Mouse (Mus musculus) intestine, postnatal 0 days (tissue): ENCODE results near the gene Capzb. TPM values are rescaled to one million over a fixed set of nuclear protein-coding genes. Genes with fewer than 3 reads are reported as not detected.
A peak's percentile ranks its signal among the peaks of the same experiment; 100 is the strongest.

Experiments
- ATAC-seq: fragments of 200-750 bp; cut with Nextera tagmentation; 2 replicates; pipeline ENCODE4 v1.8.0; 2017; ENCODE audit warnings: mild to moderate bottlenecking, moderate TSS enrichment, moderate library complexity
- H3K27ac ChIP-seq: fragments of 300-500 bp; sonication (generic); 2 replicates; pipeline ENCODE4 v1.5.1; 2014; ENCODE audit warnings: mild to moderate bottlenecking, low read depth, low read length, moderate library complexity
- H3K27me3 ChIP-seq: fragments of 300-500 bp; sonication (generic); replicated peaks from 2 replicates; pipeline ENCODE4 v1.6.1; 2014; ENCODE audit warnings: low read length, mixed read lengths; ENCODE audit not compliant: control insufficient read depth, insufficient read depth
- H3K36me3 ChIP-seq: fragments of 300-500 bp; sonication (generic); 2 replicates; pipeline ENCODE4 v1.6.1; 2014; ENCODE audit warnings: mild to moderate bottlenecking, moderate library complexity; ENCODE audit not compliant: control insufficient read depth, insufficient read depth
- H3K4me1 ChIP-seq: fragments of 300-500 bp; sonication (generic); replicated peaks from 2 replicates; pipeline ENCODE4 v1.6.1; 2014; ENCODE audit warnings: antibody characterized with exemption, low read length, mixed read lengths; ENCODE audit not compliant: control insufficient read depth, insufficient read depth
- H3K4me2 ChIP-seq: fragments of 300-500 bp; sonication (generic); replicated peaks from 2 replicates; pipeline ENCODE4 v1.6.1; 2014; ENCODE audit warnings: low read depth, mild to moderate bottlenecking, moderate library complexity
- H3K4me3 ChIP-seq: fragments of 300-500 bp; sonication (generic); 2 replicates; pipeline ENCODE4 v1.5.1; 2014; ENCODE audit warnings: low read depth, low read length
- H3K9ac ChIP-seq: fragments of 300-500 bp; sonication (generic); 2 replicates; pipeline ENCODE4 v1.6.1; 2014; ENCODE audit warnings: mild to moderate bottlenecking, low read depth, low read length
- H3K9me3 ChIP-seq: fragments of 300-500 bp; sonication (generic); 2 replicates; pipeline ENCODE4 v1.6.1; 2016; ENCODE audit warnings: mixed run types; ENCODE audit not compliant: control insufficient read depth
- CTCF ChIP-seq: sonication (generic); IDR thresholded peaks from 2 replicates; pipeline ENCODE4 v1.5.1; 2016; ENCODE audit warnings: low read depth, mild to moderate bottlenecking, control low read depth, antibody characterized with exemption, moderate library complexity
- WGBS: fragments of 180-500 bp; shearing (Covaris S2); extraction: QIAGEN DNeasy Blood & Tissue Kit; methylation state at CpG from one replicate; pipeline ENCODE4 v1.1.7; 2014; 5-methylcytosine and 5-hydroxymethylcytosine counted together
- polyA plus RNA-seq: library from polyadenylated mRNA; unstranded; fragments of >200 nt; fragmentation: Nextera tagmentation; extraction: Ambion mirVana; gene quantifications from 2 replicates; pipeline ENCODE4 v1.2.1, GENCODE M21; 2015

Gene Capzb
- polyA plus RNA-seq, 1 experiment from 2014 or later = 299 TPM

DNA sequence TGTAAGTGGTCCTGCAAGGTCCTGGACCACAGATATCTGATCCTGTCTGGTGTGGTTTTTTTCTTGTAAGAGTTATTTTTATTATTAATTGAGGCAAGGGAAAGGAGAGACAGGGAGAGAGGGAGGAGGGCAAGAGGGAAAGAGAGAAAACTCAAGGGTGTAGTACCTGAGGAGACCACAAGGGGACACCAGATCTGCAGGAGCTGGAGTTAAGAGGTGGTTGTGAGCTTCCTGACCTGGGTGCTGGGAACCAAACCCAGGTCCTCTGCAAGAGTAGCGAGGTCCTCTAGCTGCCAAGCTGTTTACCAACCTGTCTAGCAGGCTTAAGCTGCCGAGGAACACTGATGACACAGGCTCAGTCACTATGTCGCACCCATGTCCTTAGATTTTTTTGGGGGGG, 14.8 kb upstream of the Capzb start:
- no peak overlapping the region for H3K4me2 ChIP-seq
- H3K4me3 ChIP-seq = no peak overlapping the region
- peak; percentile 65 for TF ChIP-seq CTCF
- 98% methylated on average over 3 of the region's 3 CpGs for WGBS
- H3K9me3 ChIP-seq = no peaks in the 10 kb centered on the region
- H3K36me3 ChIP-seq = no peaks in the 10 kb centered on the region
- no peaks in the 10 kb centered on the region for H3K27me3 ChIP-seq
- H3K27ac ChIP-seq = no peak overlapping the region
- H3K9ac ChIP-seq = no peak overlapping the region
- no peak for ATAC-seq
- H3K4me1 ChIP-seq = peaks cover 12% of the 10 kb centered on the region; the same call in 1 of the 2 replicates

DNA sequence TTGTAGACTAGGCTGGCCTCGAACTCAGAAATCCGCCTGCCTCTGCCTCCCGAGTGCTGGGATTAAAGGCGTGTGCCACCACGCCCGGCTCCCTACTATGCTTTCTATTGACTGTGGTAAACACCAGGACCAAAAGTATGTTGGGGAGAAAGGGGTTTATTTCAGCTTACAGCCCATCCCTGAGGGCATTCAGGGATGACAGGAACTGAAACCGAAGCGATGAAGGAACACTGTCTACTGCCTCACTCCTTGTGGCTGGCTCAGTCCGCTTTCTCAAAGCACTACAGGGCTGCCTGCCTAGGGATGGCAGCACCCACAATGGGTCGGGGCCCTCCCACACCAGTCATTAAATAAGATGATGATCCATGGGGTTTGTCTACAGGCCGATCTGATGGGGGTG, 14.3 kb upstream of the Capzb start:
- Histone ChIP-seq H3K9ac (no peak overlapping the region), H3K27me3 (no peaks in the 10 kb centered on the region), H3K9me3 (no peaks in the 10 kb centered on the region), H3K4me3 (no peak overlapping the region), H3K36me3 (no peaks in the 10 kb centered on the region), H3K27ac (no peak overlapping the region), H3K4me1 (peaks cover 12% of the 10 kb centered on the region; the same call in 1 of the 2 replicates), H3K4me2 (no peak overlapping the region)
- ATAC-seq = no peak
- 94% methylated on average over 11 of the region's 11 CpGs for WGBS
- TF ChIP-seq CTCF = no peak

DNA sequence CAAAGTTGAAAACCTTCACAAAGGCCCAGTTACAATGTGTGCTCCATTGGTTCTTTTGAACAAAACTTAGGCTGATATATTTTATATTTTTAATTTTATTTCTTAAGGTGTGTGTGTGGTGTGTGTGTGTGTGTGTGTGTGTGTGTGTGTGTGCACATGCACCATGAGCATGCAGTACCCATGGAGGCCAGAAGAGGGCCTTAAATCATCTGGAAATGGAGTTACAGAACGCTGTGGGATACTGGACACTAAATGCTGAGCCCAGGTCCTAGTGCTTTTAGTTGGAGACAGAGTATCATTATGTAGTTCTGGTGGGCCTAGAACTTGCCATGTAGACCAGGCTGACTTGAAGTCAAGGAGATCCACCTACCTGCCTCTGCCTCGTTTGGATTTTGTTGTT, 13.5 kb upstream of the Capzb start:
- 75% methylated on average over 2 of the region's 2 CpGs for WGBS
- Histone ChIP-seq H3K9ac (no peak overlapping the region), H3K4me3 (no peak overlapping the region), H3K36me3 (no peaks in the 10 kb centered on the region), H3K4me2 (no peak overlapping the region), H3K27ac (peak overlapping the region; percentile 29; the same call in 1 of the 2 replicates), H3K27me3 (no peaks in the 10 kb centered on the region), H3K9me3 (no peaks in the 10 kb centered on the region), H3K4me1 (peaks cover 12% of the 10 kb centered on the region; the same call in 1 of the 2 replicates)
- no peak for ATAC-seq
- peak; percentile 46 for TF ChIP-seq CTCF

DNA sequence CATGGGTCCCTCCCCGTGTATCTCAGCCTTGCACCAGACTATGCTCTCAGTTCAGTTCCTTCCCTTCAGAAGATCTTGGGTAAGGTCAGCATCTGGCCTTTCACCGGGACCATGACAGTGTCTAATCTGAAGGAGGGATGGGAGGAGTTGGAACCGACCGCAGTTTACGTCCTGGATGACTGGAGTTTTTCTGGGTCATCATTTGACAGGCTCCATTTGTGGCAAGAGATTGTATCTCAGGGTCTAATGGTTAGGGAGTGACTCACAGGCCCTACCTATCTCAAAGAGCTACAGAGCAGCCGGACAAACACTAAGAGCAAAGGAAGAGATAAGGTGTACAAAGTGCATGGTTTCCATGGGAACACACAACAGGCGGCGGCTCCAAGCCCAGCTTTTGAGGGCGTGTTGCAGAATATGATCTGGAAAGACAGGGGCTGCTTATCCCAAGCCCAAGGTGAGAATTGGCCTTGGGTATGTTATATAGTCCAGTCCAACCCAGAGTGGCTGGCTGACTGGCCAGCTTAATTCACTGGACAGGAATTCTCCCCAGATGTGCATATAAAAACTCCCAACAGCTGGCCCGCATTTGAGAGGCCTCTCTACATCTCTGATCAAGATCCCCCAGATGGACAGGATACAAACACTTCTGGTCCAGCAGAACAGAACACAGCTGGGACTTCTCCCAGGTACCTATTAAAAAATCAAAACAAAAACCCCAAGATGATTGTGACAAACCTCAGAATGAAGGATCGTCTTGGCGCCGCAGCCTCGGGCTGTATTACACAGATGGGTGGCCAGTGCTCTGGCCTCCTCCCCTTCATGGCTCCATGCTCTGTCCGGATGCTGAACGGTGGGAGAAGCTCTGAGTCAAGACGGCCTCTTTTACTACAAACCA, 12.7 kb upstream of the Capzb start:
- Histone ChIP-seq H3K36me3 (no peaks in the 10 kb centered on the region), H3K9me3 (no peaks in the 10 kb centered on the region), H3K4me2 (no peak overlapping the region), H3K4me1 (peaks cover 10% of the 10 kb centered on the region; the same call in 1 of the 2 replicates), H3K4me3 (no peak overlapping the region), H3K27me3 (no peaks in the 10 kb centered on the region), H3K9ac (no peak overlapping the region), H3K27ac (peak overlapping the region; percentile 57)
- no peak for TF ChIP-seq CTCF
- ATAC-seq = peak; percentile 94
- WGBS = 32% methylated on average over 17 of the region's 17 CpGs

DNA sequence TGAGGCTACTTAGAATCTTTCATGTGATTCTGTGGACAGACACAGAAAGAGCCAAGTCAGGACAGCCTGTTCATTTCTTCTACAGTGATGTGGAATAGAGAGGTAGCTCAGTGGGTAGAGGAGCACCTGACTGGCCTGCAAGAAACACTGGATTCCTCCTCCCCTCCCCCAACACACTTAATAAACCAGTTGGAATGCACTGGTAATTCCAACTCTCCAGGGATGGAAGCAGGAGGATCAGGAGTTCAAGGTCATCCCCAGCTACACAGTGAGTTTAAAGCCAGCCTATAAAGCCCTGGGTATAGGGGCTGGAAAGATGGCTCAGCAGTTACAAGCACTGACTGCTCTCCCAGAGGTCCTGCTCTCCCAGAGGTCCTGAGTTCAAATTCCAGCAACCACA, 10.2 kb upstream of the Capzb start:
- H3K27ac ChIP-seq = no peak overlapping the region
- no peak overlapping the region for H3K9ac ChIP-seq
- H3K36me3 ChIP-seq = no peaks in the 10 kb centered on the region
- H3K9me3 ChIP-seq = no peaks in the 10 kb centered on the region
- peaks cover 5% of the 10 kb centered on the region; the same call in 1 of the 2 replicates for H3K4me1 ChIP-seq
- no peak overlapping the region for H3K4me2 ChIP-seq
- no peak for ATAC-seq
- H3K4me3 ChIP-seq = no peak overlapping the region
- H3K27me3 ChIP-seq = no peaks in the 10 kb centered on the region
- no peak for TF ChIP-seq CTCF

DNA sequence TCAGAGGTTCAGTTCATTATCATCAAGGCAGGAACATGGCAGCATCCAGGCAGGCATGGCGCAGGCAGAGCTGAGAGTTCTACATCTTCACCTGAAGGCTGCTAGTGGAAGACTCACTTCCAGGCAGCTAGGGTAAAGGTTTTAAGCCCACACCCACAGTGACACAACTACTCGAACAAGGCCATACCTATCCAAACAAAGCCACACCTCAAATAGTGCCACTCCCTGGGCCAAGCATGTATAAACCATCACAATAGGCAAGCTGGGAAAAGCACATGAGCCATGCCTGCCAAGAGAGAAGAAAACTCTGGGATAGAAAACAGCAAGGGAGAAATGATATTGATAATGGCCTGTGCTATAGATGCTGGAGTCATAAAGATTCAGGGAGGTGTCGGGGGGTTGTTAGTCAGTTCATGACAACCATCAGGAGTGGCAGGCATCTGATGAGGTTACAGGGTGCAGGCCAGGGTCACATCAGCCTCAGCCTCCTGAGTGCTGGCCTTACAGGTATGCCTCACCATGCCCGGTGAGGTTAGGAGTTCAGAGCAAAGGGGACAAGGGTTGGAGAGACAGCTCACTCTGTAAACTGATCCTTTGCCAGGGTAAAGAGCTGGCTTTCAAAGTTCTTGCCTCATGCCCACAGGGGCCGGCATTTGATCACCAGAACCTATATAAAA, 6.8 kb upstream of the Capzb start:
- TF ChIP-seq CTCF = no peak
- H3K27me3 ChIP-seq = no peaks in the 10 kb centered on the region
- 55% methylated on average over 5 of the region's 5 CpGs for WGBS
- peak overlapping the region; percentile 62 for H3K27ac ChIP-seq
- H3K4me1 ChIP-seq = peaks cover 5% of the 10 kb centered on the region
- H3K4me2 ChIP-seq = no peak overlapping the region
- H3K9ac ChIP-seq = no peak overlapping the region
- H3K9me3 ChIP-seq = no peaks in the 10 kb centered on the region
- peak; percentile 75 for ATAC-seq
- H3K4me3 ChIP-seq = no peak overlapping the region
- H3K36me3 ChIP-seq = no peaks in the 10 kb centered on the region
